Mouse (Mus musculus): ENCODE measurements around the gene Zfp3.

DNA sequence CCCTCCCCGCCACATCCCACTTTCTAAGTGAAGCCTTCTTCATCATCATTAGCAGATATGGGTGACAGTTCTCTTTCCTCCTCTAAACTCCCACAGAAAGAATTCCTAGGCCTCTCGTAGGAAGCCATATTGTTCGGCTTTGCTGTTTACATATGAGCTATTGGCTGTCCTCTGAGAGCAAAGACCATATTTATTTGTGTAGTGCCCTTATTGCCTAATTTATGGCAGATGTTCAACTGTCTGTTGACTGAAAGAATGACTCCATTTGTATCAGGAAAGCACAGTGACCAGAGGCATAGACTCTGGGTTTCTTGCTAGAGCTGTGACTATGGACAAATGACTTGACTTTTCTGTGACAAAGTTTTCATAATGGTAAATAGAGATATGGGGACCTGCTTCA lies 22.4 kb upstream of the Zfp3 start:
- no peak for TF ChIP-seq CTCF (IDR thresholded peaks at IDR 0.05; ENCODE audit: low read depth, low read length)
- TF ChIP-seq POLR2AphosphoS5 (IDR thresholded peaks at IDR 0.05; ENCODE audit: insufficient replicate concordance, low read depth, low read length): no peak
- TF ChIP-seq GATA2 (IDR thresholded peaks at IDR 0.05; ENCODE audit: borderline replicate concordance, low read depth, low read length): no peak
